Mouse (Mus musculus) gastrocnemius, postnatal 14 days (tissue): ENCODE data around the gene Enpp3. TPM values are rescaled to one million over a fixed set of nuclear protein-coding genes. Genes with fewer than 3 reads are reported as not detected.
A peak's percentile ranks its signal among the peaks of the same experiment; 100 is the strongest.

ENCODE experiments used
- DNase-seq: peaks from one replicate; pipeline ENCODE4 v3.0.0; 2021; ENCODE audit warnings: mixed read lengths
- intact Hi-C: fragments of 180-260 bp; cut with DNase I; formaldehyde crosslinking; loops from one replicate; pipeline ENCODE4 v1.15.1; 2025; ENCODE audit warnings: low total_unique reads
- long read RNA-seq, 2 experiments: library from polyadenylated mRNA; stranded (forward); transcript quantifications; one replicate each; pipeline ENCODE4 v2.0.0; 2021
- total RNA-seq, 2 experiments: library from RNA; stranded (reverse); gene quantifications; 2 replicates each; pipeline ENCODE4 v1.2.3; 2021

Gene Enpp3
- total RNA-seq = 1 to 10 TPM; 5.5 to 7.5 TPM
- long read RNA-seq, experiment 1, full-length matches to known transcripts = 3 of 5 reads
- long read RNA-seq, experiment 1, partial matches to known transcripts = 0 of 5 reads
- long read RNA-seq, experiment 1, other reads (novel, unspliced or antisense) = 2 of 5 reads
- long read RNA-seq, experiment 2, full-length matches to known transcripts = 7 of 7 reads
- long read RNA-seq, experiment 2, partial matches to known transcripts = 0 of 7 reads
- long read RNA-seq, experiment 2, other reads (novel, unspliced or antisense) = 0 of 7 reads

DNA sequence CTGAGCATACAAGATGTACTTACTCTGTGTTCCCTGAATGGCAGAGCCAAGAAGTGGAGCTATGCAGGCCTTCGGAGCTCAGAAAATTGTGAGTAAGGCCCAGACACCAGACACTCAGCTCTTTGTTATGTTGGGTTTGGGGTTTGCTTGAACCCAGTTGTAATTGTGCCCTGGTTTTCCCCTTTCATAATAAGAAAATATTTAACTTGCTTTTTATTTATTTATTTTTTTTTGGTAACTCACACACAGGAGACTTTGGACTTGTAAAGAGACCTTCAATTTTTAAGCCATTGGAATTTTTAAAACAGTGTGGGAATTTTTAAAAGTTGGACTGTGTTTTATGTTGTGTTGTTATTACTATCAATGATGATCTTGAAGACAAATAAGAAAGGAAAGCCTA is at the start of gene Enpp3:
Enpp3 (minus strand) TSS at position 148 of the 400 bp plus-strand sequence.
- DNase-seq = no peak
- intact Hi-C loops = no loop called here

DNA sequence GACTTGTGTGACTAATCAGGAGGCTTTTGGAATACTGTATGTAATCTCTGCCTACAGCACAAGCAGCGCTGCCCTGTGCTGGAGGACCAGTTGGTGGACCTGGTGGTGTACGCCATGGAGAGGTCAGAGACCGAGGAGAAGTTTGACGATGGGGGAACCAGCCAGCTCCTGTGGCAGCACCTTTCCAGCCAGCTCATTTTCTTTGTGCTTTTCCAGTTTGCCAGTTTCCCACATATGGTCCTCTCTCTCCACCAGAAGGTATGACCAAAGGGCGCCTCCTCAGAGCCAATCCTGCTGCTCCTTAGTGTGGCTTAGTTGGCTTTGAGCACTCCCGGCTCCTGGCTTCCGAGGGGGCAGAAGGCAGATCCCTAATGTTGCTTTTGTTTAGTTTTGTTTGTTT is 45.7 kb upstream of the Enpp3 start:
- DNase-seq = no peak
- intact Hi-C loops = no loop called here

DNA sequence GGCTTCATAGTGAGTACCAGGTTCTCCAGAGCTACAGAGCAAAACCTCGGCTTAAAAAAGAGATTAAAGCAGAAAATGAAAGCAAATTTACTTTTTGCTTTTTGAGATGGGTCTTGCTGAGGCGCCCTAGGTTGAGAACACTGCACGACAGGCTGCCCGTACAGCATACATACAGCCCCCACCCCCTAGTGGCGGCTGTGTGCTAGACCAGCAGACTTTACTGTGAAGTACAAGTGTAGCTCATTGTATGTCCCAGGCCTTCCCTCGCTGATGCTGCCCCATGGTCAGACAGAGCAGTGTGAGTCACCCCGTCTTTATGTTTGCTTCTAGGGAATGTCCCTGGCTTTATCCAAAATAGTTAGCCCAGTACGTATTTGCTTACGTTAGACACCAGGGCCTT is 43.4 kb upstream of the Enpp3 start:
- intact Hi-C loops = no loop called here
- no peak for DNase-seq

DNA sequence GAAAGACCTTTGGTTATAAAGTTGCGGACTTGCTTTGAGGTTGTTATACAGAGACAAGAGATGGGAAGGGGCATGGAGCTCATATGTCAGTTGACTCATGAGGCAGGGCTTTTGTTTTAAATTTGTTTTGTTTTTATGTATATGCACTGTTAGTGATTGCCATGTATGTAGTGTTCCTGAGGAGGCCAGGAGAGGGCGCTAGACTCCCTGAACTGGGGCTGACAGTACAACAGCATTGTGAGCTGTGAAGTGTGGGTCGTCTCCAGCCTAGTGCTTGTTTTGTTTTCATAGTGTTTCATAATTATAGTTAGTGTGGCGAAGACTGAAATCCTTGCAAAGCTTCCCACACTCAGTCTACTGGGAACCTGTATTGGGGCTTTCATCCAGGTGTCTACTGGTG is 31.0 kb upstream of the Enpp3 start:
- no peak for DNase-seq
- intact Hi-C loops = no loop called here

DNA sequence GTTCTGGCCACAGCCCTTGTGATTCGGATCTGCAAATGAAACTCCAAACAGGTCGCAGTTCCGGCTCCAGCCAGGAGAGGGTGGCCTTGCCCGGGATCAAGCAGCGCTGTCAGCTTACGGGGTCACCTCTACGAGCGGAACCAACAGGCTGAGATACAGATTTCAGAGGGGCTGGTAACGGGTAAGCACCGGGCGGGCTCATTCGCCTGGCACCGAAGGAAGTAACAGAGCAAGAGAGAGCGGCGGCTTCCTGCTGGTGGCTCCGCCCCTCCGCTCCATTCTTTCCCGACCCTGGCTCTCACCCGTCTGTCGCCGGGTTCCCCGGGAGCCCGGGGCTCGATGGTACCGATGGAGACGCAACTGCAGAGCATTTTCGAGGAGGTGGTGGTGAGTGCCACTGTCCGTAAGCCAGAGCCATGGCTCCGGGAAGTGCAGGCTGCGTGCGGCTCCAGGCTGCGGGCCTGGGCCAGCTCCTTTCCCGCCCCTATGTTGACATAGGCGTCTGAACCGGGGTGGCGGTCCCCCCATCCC is 27.2 kb upstream of the Enpp3 start, which contains the start of gene Med23:
Med23 (plus strand) TSS at position 227 of the 531 bp plus-strand sequence.
- intact Hi-C loops = no loop called here

DNA sequence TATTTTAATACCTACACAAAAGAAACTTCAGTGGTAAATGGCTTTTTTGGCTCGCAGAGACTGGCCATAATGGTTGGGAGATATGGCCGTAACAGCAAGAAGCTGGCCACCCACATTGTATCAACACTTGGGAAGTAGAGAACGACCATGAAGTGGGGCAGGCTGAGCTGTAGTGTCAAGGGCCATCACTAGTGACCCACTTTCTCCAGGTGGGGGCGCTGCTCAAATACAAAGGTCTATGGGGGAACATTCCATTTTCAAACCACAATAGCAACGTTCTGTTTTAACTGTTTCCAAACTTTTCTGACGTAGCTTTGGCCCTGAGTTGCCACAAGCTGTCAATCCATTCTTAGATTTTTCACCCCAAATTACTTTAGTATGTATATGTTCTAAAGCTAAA is 21.8 kb upstream of the Enpp3 start:
- DNase-seq = no peak
- intact Hi-C loops = no loop called here

More for the DNA sequence above, 27.2 kb upstream of the Enpp3 start, which contains the start of gene Med23:
- peak; percentile 96 for DNase-seq

DNA sequence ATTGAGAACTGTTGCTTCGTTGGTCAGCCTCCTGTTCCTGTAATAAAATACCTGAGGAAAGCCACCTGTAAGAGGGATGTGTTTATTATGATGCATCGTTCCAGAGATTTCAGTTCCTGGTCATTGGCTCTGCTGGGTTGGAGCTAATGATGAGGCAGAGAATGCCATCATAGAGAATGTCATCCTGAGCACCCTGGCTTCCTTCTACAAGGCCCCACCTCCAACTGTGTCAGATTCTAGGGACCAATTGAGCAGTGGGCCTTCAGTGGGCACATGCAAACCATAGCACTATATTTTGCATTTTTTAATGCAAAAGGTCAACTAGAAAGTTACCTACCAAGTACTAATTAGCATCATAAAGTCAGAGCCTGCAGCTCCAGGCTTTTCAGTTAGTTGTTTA is 20.5 kb upstream of the Enpp3 start:
- intact Hi-C loops = no loop called here
- DNase-seq = no peak

DNA sequence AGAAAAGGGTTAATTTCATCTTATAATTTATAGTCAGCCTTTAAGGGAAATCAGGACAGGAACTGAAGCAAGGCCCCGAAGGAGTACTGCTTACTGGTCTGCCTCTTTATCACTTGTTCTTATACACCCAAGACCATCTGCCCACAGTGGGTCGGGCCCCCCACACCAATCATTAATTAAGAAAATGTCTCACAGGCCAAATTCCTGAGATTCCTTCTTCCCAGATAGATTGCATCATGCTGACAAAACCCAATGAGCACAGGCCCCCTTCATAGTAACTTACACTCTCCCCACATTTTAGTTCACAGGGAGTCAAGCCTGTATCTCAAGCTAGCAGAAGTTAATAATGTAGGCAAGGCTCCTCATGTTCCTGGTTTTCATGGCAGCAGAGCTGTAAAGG is 625 bp downstream of the Enpp3 start:
- no peak for DNase-seq

DNA sequence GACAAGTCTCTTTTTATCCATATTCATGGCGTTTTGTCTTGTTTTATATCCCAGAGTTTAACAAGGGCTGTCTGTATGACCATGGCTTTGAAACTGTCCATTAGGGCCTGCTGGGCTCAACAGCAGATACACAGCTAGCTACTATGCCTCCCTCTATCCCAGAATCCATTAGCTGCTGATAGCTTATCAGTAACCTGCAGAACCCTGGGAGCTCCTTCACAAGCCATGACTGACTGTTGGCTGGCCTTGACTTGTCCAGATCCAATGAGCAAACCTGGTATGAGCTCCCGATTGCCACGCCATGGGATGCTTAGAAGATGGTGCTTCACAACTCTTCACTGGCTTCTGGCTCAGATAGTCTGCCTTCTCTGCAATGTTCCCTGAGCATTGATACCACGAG is 1.8 kb downstream of the Enpp3 start:
- intact Hi-C loops = no loop called here
- DNase-seq = no peak

More for the DNA sequence above, 625 bp downstream of the Enpp3 start:
- intact Hi-C loops = no loop called here

DNA sequence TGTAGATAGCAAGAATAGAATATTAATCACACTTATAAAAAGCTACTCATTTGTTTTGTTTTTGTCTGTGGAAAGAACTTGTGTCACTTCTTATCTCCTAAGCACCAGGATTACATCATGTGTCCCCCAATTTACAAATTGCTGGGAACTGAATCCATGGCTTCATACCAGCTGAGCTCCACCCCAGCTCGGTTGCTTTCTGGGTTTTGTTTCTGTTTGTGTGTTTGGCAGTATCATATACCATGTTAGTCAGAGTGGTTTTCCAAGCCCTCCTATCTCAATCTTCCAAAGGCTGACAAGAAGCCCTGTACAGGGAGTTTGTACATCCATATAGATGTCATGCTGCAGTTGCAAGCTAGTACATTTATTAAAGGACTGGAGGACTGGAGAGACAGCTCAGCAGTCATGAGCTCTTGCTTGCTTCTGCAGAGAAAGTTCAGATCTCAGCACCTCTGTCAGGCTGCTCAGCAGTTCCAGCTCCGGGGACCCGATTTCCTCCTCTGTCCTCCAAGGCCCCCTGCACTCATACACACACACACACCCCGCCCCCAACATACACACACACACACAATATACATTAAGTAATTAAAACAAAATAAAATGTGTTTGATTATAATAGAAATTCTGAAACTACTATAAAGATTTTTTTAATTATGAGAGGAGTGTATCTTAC is 6.1 kb downstream of the Enpp3 start:
- no peak for DNase-seq
- intact Hi-C loops = no loop called here

DNA sequence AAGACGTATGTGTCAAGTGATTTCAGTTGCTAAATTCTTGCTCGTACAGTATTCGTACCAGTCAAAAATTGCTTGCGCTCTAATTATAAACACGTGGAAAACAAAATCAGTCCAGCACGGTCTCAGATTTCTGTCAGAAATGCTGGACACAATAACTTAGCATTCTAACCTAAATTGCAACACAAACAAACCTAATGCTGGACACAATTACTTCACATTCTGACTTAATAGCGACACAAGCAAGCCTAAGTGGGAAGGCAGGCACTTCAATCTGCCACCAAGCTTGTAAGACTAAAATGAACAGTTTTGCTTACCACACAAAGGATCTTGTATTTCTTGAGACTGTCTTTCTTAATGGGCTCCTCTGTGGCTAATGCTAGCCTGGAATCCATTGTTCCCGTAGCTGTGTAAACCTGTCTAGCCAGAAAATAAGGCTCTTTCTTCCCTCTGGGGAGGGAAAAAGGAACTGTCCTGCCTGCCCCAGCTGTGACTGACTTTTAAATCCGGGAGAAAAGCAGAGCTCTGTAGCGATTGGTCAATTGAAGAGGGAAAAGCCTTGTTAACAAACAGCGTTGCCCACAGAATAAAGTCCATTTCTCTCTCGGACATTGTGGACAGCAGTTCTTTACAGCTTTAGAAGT is 6.8 kb downstream of the Enpp3 start:
- intact Hi-C loops = no loop called here
- no peak for DNase-seq

DNA sequence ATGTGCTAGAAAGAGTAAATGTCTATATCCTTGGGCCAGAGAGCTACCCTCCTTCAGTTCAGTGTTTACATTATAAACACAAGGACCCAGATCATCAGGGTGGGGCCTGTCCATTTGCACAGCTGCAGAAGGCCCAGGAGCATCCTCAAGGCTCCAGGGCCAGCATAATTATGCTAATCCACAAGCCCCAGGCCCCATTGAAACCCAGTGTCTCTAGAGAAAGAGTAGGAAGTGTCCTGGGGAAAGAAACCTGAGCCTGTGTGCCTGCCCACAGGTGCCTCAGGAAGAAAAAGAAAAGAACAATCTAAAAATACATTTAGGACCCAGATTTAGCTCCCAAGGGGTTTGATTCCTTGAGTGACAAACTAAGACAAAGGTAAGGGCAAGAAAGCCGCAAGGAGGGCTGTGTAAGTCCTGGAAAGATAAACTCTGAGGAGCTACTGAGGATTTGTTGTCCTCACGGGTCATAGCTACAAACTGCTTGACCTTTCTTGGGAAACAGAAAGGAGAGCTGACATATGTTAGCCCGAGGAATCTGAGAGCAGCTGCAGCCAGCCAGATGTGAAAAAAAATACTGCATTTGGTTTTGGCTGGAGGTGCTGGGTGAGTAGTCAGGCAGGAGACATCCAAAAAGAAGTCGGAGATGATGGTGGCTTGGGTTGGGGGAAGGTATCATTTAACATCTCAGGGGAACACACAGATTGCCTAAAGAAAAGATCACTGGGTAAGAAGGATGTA is 7.8 kb downstream of the Enpp3 start:
- DNase-seq = no peak
- intact Hi-C loops = no loop called here

DNA sequence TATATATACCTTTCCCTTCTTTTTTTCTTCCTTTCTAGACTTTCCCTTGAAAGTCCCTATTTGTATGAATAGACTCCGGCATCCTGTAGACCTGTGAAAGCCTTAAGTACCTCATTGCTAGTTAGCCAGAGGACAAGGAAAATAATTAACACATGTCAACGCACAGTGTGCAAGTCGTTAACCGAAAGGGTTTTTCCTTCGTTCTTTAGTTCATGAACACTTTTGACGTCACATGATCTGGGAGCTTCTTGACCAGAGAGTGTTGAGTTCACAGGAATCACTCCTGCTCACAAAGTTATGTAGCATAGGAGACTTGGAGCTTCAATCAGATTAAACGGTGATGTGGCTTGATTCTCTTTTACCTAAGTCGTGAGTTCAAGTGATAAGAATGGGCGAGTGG is 10.3 kb downstream of the Enpp3 start:
- DNase-seq = no peak
- intact Hi-C loops = no loop called here

DNA sequence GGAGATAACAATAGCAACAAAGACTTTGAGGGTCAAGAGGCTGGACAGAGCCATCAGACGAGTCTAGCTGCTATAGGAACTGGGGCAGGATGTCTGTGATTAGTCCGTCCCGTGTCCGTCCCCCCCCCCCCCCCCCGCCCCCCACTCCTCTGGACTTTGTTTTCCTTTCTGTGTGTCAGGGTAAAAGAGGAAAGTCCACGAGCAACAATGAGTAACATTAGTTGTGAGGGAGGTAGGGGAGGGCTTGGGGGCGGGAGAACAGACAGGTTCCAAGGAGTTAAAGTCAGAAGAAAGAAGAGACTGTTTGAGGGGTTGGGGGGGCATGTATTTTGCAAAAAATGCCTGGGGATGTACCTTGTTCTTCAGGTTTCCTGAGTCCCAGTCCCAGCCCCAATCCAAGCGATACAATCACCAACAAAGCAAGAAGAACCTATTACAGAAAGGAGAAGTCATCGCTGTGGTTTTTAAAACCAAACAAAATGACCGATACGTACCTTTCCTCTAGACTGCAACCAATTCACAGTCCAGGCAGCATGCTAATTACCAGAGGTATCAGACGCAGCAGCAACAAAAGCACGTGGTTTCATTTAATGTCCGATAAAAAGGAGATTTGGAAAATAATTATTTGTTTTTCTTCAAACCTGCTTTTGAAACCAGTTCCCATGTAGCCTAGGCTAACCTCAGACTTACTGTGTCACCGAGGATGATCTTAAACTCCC is 11.1 kb downstream of the Enpp3 start:
- intact Hi-C loops = no loop called here

DNA sequence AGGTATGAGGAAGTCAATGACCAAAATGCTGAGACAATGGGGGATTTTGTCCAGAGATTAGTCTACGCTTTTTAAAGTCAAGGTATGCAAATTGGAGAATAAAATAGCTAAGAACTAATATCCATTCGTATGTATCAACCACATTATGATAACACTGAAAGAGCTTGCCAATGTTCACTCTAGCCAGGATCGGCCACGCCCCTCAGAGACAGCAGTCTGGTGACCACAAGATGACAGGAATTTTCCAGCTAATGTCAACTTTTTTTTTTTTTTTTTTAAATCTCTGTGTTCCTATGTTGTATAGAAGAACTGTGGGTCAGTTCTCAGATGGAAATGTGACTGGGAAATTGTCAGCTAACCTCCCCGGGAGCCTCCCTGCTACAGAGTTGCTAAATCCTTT is 12.2 kb downstream of the Enpp3 start:
- DNase-seq = no peak
- intact Hi-C loops = no loop called here

More for the DNA sequence above, 11.1 kb downstream of the Enpp3 start:
- no peak for DNase-seq

DNA sequence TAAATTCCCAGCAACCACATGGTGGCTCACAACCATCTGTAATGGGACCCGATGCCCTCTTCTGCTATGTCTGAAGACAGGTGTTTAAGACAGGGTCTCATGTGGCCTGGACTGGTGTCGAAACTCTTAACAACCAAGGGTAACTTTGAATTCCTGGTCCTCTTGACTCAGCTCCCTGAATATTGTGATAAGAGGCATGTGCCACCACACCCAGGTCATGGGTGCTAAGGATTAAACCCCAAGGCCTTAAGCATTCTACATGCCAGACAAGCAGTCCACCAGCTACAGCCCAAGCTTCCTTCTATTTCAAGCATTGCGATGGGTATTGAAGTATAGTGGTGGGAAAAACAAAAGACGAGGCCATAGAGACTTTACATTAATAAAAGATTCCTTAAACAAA is 14.5 kb downstream of the Enpp3 start:
- no peak for DNase-seq
- intact Hi-C loops = no loop called here

DNA sequence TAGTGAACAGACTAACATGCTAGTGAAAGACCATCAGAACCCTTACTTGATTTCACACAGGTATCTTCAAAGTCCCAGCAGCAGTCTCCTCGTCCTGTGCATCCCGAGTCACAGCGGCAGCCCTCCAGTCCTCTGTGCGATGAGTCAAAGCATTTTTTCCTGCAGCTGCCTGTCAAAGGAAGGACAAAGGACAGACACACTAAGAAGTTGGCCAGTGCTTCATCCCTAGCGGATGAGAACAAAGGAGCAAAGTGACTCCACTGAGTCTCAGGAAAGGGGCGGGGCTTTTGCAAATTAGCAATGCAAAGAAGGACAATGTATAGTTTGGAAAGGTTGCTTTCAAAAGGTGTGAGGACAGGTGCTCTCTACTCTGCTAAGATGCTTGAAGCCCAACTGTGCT is 16.5 kb downstream of the Enpp3 start:
- no peak for DNase-seq
- intact Hi-C loops = no loop called here

DNA sequence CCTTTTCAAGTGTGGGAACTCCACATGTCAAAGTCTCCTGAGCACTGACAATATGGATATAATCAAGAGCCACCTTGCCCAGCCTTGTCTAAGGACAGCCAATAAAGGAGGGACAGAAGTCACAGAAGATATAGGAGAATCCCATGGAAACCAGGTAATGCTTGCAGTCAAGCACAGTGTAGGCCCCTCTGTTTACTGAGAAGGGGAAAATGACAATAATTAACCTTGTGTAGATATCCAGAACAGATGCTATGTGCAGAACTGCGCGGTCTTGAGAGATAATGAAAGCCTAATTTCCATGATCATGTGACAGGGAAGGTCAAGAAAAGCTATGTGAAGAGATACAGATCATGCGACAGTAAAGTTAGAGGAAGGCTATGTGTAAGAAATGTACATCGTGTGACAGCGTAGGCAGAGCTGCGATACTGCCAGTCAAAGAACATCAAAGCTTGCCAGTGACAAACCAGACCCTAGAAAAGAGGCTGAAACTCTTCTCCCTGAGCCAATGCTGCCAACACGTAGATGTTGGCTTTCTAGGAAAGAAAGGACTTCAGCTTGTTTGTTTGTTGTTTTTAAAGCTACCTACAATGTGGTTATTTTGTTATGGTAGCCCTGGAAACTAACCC is 17.1 kb downstream of the Enpp3 start:
- intact Hi-C loops = no loop called here

DNA sequence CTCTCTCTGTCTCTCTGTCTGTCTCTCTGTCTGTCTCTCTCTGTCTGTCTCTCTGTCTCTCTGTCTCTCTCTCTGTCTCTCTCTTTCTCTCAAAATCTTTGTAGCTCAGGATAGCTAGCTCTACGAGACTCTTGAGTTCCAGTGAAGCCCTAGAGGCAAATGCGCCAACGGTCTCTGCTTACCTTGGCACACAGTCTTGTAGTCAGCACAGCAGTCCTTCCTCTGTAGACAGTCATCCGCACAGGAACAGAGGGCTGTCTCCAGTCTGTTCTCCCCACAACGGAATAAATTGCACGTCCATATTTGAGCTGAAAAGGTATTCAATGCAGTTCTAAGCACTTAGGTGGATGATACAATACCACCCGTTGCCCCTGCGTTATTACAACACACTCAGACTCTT is 18.0 kb downstream of the Enpp3 start:
- intact Hi-C loops = no loop called here

More for the DNA sequence above, 17.1 kb downstream of the Enpp3 start:
- DNase-seq = no peak

More for the DNA sequence above, 18.0 kb downstream of the Enpp3 start:
- DNase-seq = no peak
